Mouse (Mus musculus): ENCODE data around the gene Trim47. TPM values are rescaled to one million over a fixed set of nuclear protein-coding genes. Genes with fewer than 3 reads are reported as not detected.
"Not testable (repeated sequence)": the region's sequence is repeated elsewhere in the genome, so short reads cannot be mapped to it uniquely, and the experiment has no call there.

Gene Trim47
- polyA plus RNA-seq, 1 experiment from 2014 or later = 76.1 TPM

- in situ Hi-C loops (cut with MboI; ENCODE audit: low pct_unique_long_range_greater_than_20kb) = no loop called here
- TF ChIP-seq CTCF (IDR thresholded peaks at IDR 0.05) = no peak
- ATAC-seq = no peak
- CTCF ChIA-PET = interaction anchor here (0.8 to 1.0 kb wide), 3 partner anchors 17 to 30 kb away, joined by 3 read pairs; partner anchors contain the start of gene Trim65
- no peak for DNase-seq (ENCODE audit: low read depth, low spot score)
- H3K27me3 ChIP-seq = no peaks in the 10 kb centered on the region
- POLR2A ChIA-PET = interaction anchor here (1.4 to 2.2 kb wide), 2 partner anchors 8 to 21 kb away, joined by 3 to 12 read pairs; no protein-coding TSS in a partner anchor
Observed at GRCm38 (mm10) chr11:116100839-116101238, 26.2 kb downstream of the Trim47 start.

DNA sequence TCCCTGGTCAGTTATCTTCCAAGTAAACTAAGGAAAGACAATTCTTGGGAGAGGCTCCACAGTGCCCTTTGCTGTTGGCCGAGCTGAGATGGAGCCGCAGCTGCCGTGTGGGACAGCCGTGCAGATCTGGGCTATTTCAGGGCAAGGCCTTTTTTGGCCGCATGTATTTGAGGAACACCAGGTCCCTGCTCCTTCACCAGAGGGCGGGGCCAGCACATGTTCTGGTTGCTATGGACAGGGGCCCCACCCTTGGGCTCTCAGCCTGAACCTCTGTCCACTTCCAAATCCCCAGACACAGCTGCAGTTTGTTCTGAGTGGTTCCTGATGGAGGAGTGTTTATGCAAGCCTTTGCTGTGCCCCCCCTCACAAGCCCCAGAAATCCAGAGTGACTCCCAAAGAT is 26.6 kb downstream of the Trim47 start:
- TF ChIP-seq CTCF (IDR thresholded peaks at IDR 0.05) = no peak
- no peak for DNase-seq (ENCODE audit: low read depth, low spot score)
- ChIA-PET POLR2A (interaction anchor here (2.2 kb wide), 1 partner anchor 9 kb away, joined by 12 read pairs; no protein-coding TSS in a partner anchor), CTCF (interaction anchor here (1.0 to 1.9 kb wide), 2 partner anchors 29 to 30 kb away, joined by 3 to 5 read pairs; partner anchors contain the start of gene Trim65)
- in situ Hi-C loops (cut with MboI; ENCODE audit: low pct_unique_long_range_greater_than_20kb) = no loop called here
- H3K27me3 ChIP-seq = no peaks in the 10 kb centered on the region
- no peak for ATAC-seq

DNA sequence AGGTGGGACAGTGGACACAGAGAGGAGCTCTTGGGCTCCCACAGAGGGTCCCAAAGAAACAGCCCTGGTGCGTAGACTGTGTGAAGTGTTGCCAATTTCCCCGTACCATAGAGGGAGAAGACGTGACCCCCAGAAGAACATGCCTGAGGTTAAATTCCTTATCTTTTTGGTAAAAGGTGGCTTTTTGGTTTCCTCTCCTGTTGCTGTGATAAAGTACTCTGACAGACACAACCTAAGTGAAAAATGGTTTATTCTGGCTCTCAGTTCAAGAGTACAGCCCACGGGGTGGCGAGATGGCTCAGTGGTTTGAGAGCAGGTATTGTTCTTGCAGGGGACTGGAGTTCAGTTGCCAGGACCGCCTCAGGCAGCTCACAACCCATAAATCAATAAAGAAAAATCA is 27.5 kb downstream of the Trim47 start:
- H3K27me3 ChIP-seq = no peaks in the 10 kb centered on the region
- in situ Hi-C loops (cut with MboI; ENCODE audit: low pct_unique_long_range_greater_than_20kb) = no loop called here
- ChIA-PET POLR2A (interaction anchor here (0.7 to 2.2 kb wide), 4 partner anchors 9 to 608 kb away, joined by 3 to 12 read pairs (median 5); partner anchors contain the start of gene Trim65), CTCF (interaction anchor here (1.9 to 2.5 kb wide), 2 partner anchors 8 to 30 kb away, joined by 5 to 8 read pairs; no protein-coding TSS in a partner anchor)
- no peak for TF ChIP-seq CTCF (IDR thresholded peaks at IDR 0.05)
- ATAC-seq = no peak
- DNase-seq (ENCODE audit: low read depth, low spot score) = no peak

DNA sequence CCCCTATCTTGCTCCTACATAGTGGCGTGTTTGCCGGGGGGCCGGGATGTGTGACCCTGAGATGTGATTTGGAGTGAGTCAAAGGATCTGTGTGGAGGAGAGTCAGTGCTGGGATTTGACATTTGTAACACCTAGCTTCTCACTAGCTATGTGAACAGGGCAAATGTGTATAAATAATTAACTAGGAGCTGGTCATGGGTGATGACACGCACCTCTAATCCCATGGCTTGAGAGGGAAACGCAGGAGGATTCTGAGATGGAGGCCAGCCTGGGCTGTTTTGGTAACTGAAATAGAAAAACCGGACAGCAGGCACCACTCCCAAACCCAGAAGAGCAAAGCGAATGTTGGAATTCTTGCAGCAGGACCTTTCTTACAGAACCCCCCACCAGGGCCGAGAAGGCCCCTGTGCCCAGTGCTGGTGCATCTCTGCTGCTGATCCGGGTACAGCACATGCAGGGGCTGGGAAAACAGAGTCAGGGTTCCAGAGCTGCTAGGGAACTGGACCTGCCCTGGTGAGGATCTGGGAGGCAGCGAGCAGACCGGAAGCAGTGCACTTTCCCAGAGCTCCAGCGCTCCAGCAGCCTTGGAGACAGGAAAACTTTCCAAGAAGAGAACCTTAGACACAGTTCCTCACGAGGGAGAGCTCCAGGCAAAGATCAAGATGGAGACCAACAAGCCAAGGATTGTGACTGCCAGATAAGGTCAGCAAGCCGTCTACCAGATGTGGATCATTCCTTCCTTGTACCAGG is 28.1 kb downstream of the Trim47 start:
- in situ Hi-C loops (cut with MboI; ENCODE audit: low pct_unique_long_range_greater_than_20kb) = no loop called here
- ATAC-seq (peak; percentile 69), DNase-seq (ENCODE audit: low read depth, low spot score) (no peak)
- H3K27me3 ChIP-seq = no peaks in the 10 kb centered on the region
- TF ChIP-seq CTCF (IDR thresholded peaks at IDR 0.05) = no peak
- POLR2A ChIA-PET = interaction anchor here (0.7 to 2.2 kb wide), 7 partner anchors 9 to 609 kb away, joined by 3 to 13 read pairs (median 5); partner anchors contain the start of gene Trim65
- CTCF ChIA-PET = interaction anchor here (0.6 to 2.5 kb wide), 4 partner anchors 8 to 31 kb away, joined by 3 to 8 read pairs (median 4); partner anchors contain the start of gene Wbp2

- H3K27me3 ChIP-seq = no peaks in the 10 kb centered on the region
- TF ChIP-seq CTCF (IDR thresholded peaks at IDR 0.05) = no peak
- ChIA-PET POLR2A (no interaction called here), CTCF (interaction anchor here (0.6 to 1.2 kb wide), 4 partner anchors 11 to 72 kb away, joined by 3 to 4 read pairs (median 3); no protein-coding TSS in a partner anchor)
- ATAC-seq = no peak
- no peak for DNase-seq (ENCODE audit: low read depth, low spot score)
- in situ Hi-C loops (cut with MboI; ENCODE audit: low pct_unique_long_range_greater_than_20kb) = no loop called here
Observed at GRCm38 (mm10) chr11:116096213-116097108, 30.5 kb downstream of the Trim47 start.

DNA sequence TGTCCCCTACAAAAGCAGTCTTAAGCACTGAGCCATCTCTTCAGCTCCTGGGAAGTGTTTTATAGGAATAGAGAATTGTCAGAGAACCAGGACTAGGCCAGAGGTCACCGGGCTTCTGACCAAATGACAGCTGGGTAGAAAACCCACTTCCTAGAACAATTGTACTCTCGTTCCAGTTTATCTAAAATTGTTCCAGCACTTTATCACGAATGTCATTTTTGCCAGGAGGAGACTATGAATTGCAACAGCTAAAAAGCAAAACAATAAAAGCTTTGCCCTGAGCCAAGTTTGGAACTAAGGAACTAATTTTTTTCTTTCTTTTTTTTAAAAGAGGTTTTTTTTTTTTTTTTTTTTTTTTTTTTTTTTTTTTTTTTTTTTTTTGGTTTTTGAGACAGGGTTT is 31.4 kb downstream of the Trim47 start:
- no peak for TF ChIP-seq CTCF (IDR thresholded peaks at IDR 0.05)
- ChIA-PET POLR2A (no interaction called here), CTCF (no interaction called here)
- DNase-seq (ENCODE audit: low read depth, low spot score) (no peak), ATAC-seq (no peak)
- H3K27me3 ChIP-seq = no peaks in the 10 kb centered on the region
- in situ Hi-C loops (cut with MboI; ENCODE audit: low pct_unique_long_range_greater_than_20kb) = no loop called here

DNA sequence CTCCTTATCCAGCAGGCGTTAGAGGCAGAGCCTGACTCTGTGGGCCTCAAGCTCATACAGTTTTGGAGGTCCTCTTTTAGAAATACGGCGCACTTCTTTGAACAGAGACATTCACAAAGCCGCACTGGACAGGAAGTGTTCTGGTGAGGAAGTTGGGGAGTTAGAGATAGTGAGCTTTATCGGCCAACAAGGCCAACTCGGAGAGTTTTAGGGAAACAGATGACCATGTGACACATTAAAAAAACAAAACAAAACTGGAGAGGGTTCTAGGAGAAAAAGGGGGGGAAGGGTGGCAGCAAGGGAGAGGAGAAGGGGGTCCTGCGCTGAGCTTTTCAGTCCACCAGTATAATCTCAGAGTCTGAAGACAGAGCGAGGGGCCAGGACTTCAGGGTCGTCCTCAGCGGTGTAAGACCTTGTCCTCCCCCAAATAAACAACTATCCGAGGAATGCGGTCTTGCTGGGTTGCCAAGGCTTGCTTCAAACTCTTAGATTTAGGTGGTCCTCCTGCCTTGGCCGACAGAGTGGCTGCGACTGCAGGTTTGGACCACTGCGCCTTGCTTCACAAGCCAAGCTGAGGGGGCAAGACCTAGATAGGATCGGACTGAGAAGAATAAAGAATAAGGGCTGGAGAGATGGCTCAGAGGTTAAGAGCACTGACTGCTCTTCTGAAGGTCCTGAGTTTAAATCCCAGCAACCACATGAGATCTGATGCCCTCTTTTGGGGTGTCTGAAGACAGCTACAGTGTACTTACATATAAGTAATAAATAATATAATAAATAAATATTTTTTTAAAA is 33.0 kb downstream of the Trim47 start:
- ChIA-PET POLR2A (no interaction called here), CTCF (interaction anchor here (1.1 to 1.3 kb wide), 2 partner anchors 8 to 65 kb away, joined by 3 to 4 read pairs; no protein-coding TSS in a partner anchor)
- no peak for TF ChIP-seq CTCF (IDR thresholded peaks at IDR 0.05)
- in situ Hi-C loops (cut with MboI; ENCODE audit: low pct_unique_long_range_greater_than_20kb) = no loop called here
- ATAC-seq = no peak
- DNase-seq (ENCODE audit: low read depth, low spot score) = no peak
- H3K27me3 ChIP-seq = no peaks in the 10 kb centered on the region

DNA sequence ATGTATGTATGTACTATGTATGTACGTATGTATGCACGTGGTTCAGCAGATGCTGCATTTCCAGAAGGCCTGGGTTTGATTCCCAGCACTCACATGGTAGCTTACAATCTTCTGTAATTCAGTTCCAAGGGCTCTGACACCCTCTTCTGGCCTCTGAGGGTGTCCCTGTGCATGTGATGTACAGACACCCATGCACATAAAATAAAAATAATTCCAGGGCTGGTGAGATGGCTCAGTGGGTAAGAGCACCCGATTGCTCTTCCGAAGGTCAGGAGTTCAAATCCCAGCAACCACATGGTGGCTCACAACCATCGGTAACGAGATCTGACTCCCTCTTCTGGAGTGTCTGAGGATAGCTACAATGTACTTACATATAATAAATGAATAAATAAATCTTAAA is 34.1 kb downstream of the Trim47 start:
- peak; percentile 10 for TF ChIP-seq CTCF (IDR thresholded peaks at IDR 0.05)
- CTCF ChIA-PET = interaction anchor here (1.1 to 1.3 kb wide), 2 partner anchors 9 to 66 kb away, joined by 3 to 4 read pairs; no protein-coding TSS in a partner anchor
- DNase-seq (ENCODE audit: low read depth, low spot score); H3K27me3 ChIP-seq; in situ Hi-C loops (cut with MboI; ENCODE audit: low pct_unique_long_range_greater_than_20kb); ATAC-seq; POLR2A ChIA-PET: not testable (repeated sequence)

DNA sequence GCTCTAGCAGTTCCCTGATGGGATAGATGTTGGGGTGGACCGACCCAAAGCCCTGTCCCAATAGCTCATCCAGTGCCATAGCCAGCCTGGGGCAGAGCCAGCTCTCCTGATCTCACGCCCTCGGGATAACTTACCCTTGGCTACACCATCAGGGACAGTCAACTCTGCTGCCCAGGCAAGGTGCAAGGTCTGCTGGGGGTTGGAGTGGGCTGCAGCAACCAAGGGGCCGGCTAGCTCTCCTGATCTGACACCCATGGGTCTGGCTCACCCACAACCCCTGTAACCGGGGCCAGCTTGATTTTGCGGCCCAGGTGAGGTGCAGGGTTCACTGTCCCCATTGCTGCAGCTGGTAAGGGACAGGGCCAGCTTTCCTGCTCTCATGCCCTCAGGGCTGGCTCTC is 35.4 kb downstream of the Trim47 start:
- no peak for TF ChIP-seq CTCF (IDR thresholded peaks at IDR 0.05)

More for the DNA sequence above, 35.4 kb downstream of the Trim47 start:
- CTCF ChIA-PET = interaction anchor here (1.1 to 1.2 kb wide), 5 partner anchors 12 to 60 kb away, joined by 3 to 4 read pairs (median 3); partner anchors contain the start of gene Trim65
- no peaks in the 10 kb centered on the region for H3K27me3 ChIP-seq
- in situ Hi-C loops (cut with MboI; ENCODE audit: low pct_unique_long_range_greater_than_20kb) = no loop called here
- DNase-seq (ENCODE audit: low read depth, low spot score) = no peak
- ATAC-seq = no peak
- POLR2A ChIA-PET = interaction anchor here (0.7 to 1.2 kb wide), 3 partner anchors 16 to 37 kb away, joined by 3 to 5 read pairs (median 4); no protein-coding TSS in a partner anchor

All from Patski (cell line).